Mouse (Mus musculus) CH12.LX (cell line): ENCODE data around the gene Bcar1.

ENCODE experiments used
- BHLHE40 ChIP-seq: IDR thresholded peaks from 2 replicates; pipeline ENCODE4 v1.6.1; 2011; ENCODE audit warnings: mild to moderate bottlenecking, low read depth, low read length, improper control_type of control experiment
- CTCF ChIP-seq, 2 experiments: IDR thresholded peaks in 1 of 2; conservative IDR thresholded peaks in 1 of 2; 2 replicates each; pipeline ENCODE4 v1.5.1; 2011 to 2012; ENCODE audit warnings: low read depth in 2 of 2, low read length in 2 of 2, improper control_type of control experiment in 1 of 2, inconsistent platforms in 1 of 2, mild to moderate bottlenecking in 1 of 2, moderate library complexity in 1 of 2
- GABPA ChIP-seq: IDR thresholded peaks from 2 replicates; pipeline ENCODE4 v1.6.1; 2012; ENCODE audit warnings: low read depth, low read length, improper control_type of control experiment, inconsistent platforms; ENCODE audit not compliant: insufficient replicate concordance
- KAT2A ChIP-seq: IDR thresholded peaks from 2 replicates; pipeline ENCODE4 v1.6.1; 2012; ENCODE audit warnings: low read length, improper control_type of control experiment, inconsistent platforms; ENCODE audit not compliant: insufficient replicate concordance
- MAFK ChIP-seq: IDR thresholded peaks from 2 replicates; pipeline ENCODE4 v1.6.1; 2011; ENCODE audit warnings: low read length, improper control_type of control experiment; ENCODE audit not compliant: insufficient replicate concordance
- MYC ChIP-seq: IDR thresholded peaks from 2 replicates; pipeline ENCODE4 v1.6.1; 2011; ENCODE audit warnings: low read depth, mild to moderate bottlenecking, improper control_type of control experiment, low read length
- NELFE ChIP-seq: IDR thresholded peaks from 2 replicates; pipeline ENCODE4 v1.6.1; 2011; ENCODE audit warnings: low read depth, low read length, improper control_type of control experiment
- USF1 ChIP-seq: IDR thresholded peaks from 2 replicates; pipeline ENCODE4 v1.6.1; 2014; ENCODE audit warnings: low read depth, mild to moderate bottlenecking, inconsistent platforms, low read length, improper control_type of control experiment

GRCm38 (mm10) chr8:111739604-111740003 is 4.0 kb downstream of the Bcar1 start:
- TF ChIP-seq BHLHE40 (no peak), MYC (no peak), USF1 (no peak), NELFE (no peak), GABPA (no peak), KAT2A (no peak), MAFK (no peak), CTCF (conservative IDR thresholded peaks at IDR 0.05 in 1 of 2, IDR thresholded peaks at IDR 0.05 in 1 of 2; ENCODE audit: low read depth in 2 of 2, low read length in 2 of 2) (peak in 1 of 2 experiments; percentile 60; a peak in 2 of 4 replicates)
